Mouse (Mus musculus) kidney, postnatal 36 days (tissue): ENCODE measurements around the gene Ankrd6.
"Not testable (repeated sequence)": the region's sequence is repeated elsewhere in the genome, so short reads cannot be mapped to it uniquely, and the experiment has no call there.

Experiments used
- DNase-seq, 2 experiments: peaks; one replicate each; pipeline ENCODE4 v3.0.0; 2021 to 2022; ENCODE audit warnings: mixed read lengths in 2 of 2

Ankrd6 gene

GRCm38 (mm10) chr4:32950356-32951034 is at the start of gene Ankrd6:
Gene Ankrd6 (minus strand): TSS chr4:32950841.
- peak; percentile 56 to 88 for DNase-seq

- peak; percentile 48 to 65 for DNase-seq
Observed at GRCm38 (mm10) chr4:32998996-32999395, 48.4 kb upstream of the Ankrd6 start.

DNA sequence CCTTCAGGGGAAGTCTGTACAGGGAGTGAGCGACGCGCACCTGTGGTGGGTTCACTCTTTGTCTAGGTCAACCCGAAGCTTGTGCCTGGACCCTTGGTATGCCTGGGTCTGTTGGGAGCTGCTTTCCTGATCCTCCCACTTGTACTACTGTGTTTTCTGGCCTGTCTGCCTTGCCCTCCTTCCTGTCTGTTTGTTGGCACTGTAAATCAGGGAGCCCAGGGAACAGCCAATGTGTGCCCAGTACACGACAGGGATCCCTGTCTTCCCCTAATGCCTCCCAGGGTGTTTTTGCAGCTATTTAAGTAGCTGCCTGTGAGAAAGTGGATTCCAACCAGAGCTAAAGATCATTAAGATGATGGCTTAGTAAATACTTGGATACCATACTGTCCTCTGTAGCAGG is 46.9 kb upstream of the Ankrd6 start:
- no peak for DNase-seq

DNA sequence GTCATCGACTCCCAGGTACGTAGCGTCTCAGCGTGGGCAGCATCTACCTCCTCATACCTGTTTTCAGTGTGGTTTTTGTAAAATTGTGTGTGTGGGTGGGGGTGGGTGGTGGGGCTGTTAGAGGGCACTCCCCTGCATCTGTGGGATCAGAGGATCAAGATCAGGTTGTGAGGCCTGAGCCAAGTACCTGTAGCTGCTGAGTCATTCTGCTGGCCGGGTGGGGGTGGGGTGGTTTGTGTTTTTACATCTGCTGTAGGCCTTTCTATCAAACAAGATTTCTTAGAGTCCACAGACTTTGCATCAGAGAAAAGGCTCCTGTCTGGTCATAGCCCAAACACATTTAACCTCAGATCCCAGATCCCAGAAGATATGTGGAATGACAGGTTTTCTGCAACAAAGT is 45.4 kb upstream of the Ankrd6 start:
- no peak for DNase-seq

GRCm38 (mm10) chr4:32994168-32994567 is 43.5 kb upstream of the Ankrd6 start:
- DNase-seq, result no peak

- DNase-seq, result no peak
Observed at GRCm38 (mm10) chr4:32989346-32989745, 38.7 kb upstream of the Ankrd6 start.

DNA sequence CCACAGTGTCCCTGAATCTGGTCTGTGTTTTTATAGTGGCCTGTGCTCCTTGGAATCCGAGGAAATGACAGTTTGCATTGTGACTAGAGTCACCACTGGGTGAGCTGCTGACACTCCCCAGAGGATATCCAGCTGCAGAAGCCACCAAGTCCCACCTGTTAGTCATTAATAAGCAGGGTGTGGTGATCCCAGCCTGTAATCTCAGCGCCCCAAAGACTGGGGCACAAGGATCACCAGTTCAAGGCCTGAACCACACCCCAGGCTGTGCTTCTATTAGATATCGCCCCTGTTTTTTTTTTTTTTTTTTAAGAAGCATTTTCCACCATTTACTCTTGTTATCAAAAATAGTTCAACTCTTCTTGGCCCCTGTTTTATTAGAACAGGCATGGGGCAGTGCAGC is 36.4 kb upstream of the Ankrd6 start:
- DNase-seq, result no peak

DNA sequence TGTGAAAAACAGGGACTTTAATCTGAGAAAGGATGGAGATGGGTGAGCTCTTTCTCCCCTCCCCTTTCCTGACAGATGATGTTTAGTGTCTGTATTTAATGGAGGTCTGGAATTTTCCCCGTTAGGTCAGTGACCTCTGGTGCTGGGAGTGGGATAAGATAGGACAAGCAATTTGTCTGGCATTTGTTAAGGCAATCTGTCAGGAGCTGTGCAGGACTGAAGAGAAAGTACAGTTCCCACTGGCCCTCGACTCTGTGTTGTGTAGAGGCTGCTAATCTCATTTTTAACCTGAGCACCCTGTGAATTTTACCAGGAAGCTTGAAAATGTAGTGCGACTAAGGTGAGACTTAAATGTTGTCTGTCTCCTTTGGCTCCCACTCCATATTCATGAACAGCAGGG is 35.0 kb upstream of the Ankrd6 start:
- DNase-seq, result no peak

- DNase-seq, result peak in 1 of 2 experiments; percentile 19
Observed at GRCm38 (mm10) chr4:32984801-32985675, 34.4 kb upstream of the Ankrd6 start.

GRCm38 (mm10) chr4:32984242-32984641 is 33.6 kb upstream of the Ankrd6 start:
- DNase-seq, result no peak

GRCm38 (mm10) chr4:32983176-32984155 is 32.8 kb upstream of the Ankrd6 start:
- DNase-seq, result peak; percentile 83

DNA sequence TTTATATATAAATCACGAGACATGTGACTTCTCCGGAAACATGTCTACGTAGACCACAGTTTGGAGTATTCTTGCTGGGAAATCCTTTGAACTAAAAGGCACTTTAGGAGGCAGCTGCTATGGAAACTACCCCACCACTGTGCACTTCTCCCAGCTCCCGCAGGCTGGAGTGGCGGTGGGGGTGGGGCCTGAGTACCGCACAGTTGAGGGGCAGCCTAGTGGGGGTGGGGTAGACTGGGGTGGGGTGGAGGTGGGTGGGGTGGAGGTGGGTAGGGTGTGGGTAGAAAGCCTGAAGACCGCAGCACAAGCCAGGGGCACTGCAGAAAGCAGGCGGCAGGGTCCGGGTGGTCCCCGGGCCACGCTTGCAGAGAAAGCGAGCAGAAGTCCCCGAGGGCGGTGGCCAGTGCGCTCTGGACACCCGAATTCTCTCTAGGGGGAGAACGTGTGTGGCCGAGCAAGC is 32.1 kb upstream of the Ankrd6 start, which contains the start of gene Rragd:
Gene Rragd (plus strand): TSS at position 322 of the 460 bp plus-strand sequence.
- peak; percentile 17 to 52 for DNase-seq

DNA sequence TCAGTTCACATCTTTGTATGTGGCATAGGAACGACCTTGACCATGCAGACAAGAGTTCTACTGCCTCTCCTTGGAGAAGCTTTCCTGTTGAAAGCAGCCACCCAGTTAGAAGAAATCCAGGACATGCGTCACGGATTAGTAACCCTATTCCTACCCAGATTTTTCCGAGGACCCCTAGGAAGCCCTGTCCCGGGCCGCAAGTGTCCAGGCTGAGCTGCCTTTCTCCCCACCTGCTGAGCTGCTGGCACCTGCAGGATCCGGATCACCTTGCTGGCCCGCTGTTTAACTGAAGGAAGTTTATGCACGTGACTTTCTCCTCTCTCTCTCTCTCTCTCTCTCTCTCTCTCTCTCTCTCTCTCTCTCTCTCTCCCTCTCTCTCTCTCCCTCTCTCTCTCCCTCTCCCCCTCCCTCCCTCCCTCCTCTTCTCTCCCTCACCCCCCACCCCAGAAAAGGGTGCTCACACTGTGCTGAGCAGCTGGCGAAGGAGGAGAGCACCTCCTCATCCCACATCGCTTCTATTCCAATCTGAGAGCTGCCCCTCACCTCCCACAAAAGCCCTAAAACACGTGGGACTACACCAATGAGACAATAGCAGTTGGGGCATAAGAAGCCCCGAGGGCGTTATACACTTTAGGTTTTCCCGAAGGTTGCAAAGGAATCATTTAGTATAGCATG is 31.5 kb upstream of the Ankrd6 start:
- DNase-seq, result peak; percentile 46 to 47

- no peak for DNase-seq
Observed at GRCm38 (mm10) chr4:32981617-32982016, 31.0 kb upstream of the Ankrd6 start.

- no peak for DNase-seq
Observed at GRCm38 (mm10) chr4:32980061-32980460, 29.4 kb upstream of the Ankrd6 start.

GRCm38 (mm10) chr4:32977331-32977730 is 26.7 kb upstream of the Ankrd6 start:
- DNase-seq, result no peak

DNA sequence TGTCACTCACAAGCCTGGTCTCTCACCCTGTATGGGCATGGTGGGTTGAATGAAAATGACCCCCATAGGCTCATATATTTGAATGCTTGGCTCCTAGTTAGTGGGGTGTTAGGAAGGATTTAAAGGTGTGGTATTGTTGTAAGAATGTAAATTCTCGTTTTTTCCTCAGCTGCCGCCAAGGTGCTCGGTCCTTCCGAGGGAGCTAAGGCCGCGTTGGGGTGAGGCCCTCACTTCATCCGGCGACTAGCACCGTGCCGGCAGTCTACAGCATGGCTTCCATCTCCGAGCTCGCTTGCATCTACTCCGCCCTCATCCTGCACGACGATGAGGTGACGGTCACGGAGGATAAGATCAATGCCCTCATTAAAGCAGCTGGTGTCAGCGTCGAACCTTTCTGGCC is 14.0 kb upstream of the Ankrd6 start:
- DNase-seq, result not testable (repeated sequence)

GRCm38 (mm10) chr4:32961394-32961793 is 10.8 kb upstream of the Ankrd6 start:
- DNase-seq, result no peak

DNA sequence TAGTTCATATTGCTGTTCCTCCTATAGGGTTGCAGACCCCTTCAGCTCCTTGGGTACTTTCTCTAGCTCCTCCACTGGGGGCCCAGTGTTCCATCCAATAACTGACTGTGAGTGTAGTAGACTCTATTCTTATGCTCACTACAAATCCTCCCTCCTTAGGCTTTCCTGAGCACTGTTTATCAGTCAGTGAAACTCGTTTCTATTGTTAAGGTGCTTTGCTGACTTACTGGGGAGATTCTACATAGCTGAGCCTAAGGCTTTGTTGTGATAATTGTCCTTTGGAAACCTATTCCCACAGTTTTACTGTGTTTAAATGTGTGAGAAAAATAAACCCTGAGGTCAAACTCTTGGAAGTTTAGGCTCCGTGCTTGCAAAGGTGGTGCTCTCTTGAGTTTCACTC is 5.8 kb upstream of the Ankrd6 start:
- DNase-seq, result no peak

DNA sequence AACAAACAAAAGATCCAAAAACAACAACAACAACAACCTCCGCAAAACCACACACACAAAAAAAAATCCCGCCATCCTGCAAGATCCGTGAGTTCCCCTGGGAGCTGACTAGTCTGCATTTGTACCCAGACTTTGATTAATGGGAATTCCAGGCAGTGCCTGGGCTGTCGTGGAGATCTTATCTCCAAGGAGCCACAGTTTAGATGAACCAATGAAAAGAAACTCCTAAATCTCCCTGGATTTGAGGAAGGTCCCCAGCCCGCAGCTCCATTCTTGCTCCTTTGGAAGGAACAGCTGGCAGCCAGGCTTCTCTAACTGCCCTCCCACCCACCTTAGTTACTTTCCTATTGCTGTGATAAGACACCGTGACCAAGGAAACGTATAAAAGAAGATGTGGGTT is 2.0 kb upstream of the Ankrd6 start:
- no peak for DNase-seq

GRCm38 (mm10) chr4:32951035-32951940 is 647 bp upstream of the Ankrd6 start:
- DNase-seq, result no peak
